Mouse (Mus musculus): ENCODE results near the gene Rps19. TPM values are rescaled to one million over a fixed set of nuclear protein-coding genes. Genes with fewer than 3 reads are reported as not detected.

Gene Rps19
- polyA plus RNA-seq, 1 experiment, result 618 TPM

GRCm38 (mm10) chr7:24869532-24870165 is 14.5 kb upstream of the Rps19 start, which contains the start of the genes Lypd4 and Dmrtc2:
Gene Lypd4 (minus strand): TSS chr7:24869941.
Gene Dmrtc2 (plus strand): TSS chr7:24870057.
- no peaks in the 10 kb centered on the region; the same call in 1 of the 2 replicates for H3K27me3 ChIP-seq (replicated peaks; ENCODE audit: control insufficient read depth, insufficient read depth, low read length)
- H3K27ac ChIP-seq (ENCODE audit: insufficient read depth, low read depth, low read length), result no peak within 1 kb of the TSS
- H3K4me1 ChIP-seq (ENCODE audit: control insufficient read depth, insufficient read depth, low read length), result no peaks in the 10 kb centered on the region
- no peaks in the 10 kb centered on the region for H3K36me3 ChIP-seq (ENCODE audit: control insufficient read depth, insufficient read depth, low read length)
- no peak within 1 kb of the TSS for H3K4me3 ChIP-seq (ENCODE audit: insufficient read depth, low read depth, low read length)
- DNase-seq, result no peak
- WGBS, result 53% methylated on average over 41 of the region's 41 CpGs
- no peak for TF ChIP-seq POLR2A (IDR thresholded peaks at IDR 0.05; ENCODE audit: low read depth, low read length)
- TF ChIP-seq CTCF (conservative IDR thresholded peaks at IDR 0.05; ENCODE audit: insufficient read depth, insufficient read length, low read depth, low read length), result no peak

DNA sequence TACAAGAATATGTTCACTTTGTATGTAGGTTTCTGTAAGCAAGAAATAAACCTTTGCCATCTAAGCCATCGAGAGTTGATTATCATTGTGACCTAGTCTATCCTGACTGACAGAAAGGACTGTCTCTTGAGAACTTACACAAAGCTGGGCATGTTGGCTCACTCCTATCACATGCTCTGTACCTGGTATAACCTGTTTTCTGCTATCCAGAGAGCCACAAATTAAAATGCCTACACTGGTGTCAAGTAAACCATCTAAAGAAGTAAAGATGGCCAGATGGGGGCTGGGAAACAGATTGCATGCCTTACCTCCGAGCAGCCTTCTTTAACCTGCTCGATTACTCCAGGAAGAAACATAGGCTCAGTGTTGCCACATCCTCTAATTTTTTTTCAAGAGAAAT is 6.6 kb upstream of the Rps19 start:
- Histone ChIP-seq H3K36me3 (ENCODE audit: control insufficient read depth, insufficient read depth, low read length) (no peaks in the 10 kb centered on the region), H3K4me3 (ENCODE audit: insufficient read depth, low read depth, low read length) (no peak overlapping the region), H3K27ac (ENCODE audit: insufficient read depth, low read depth, low read length) (no peak overlapping the region), H3K4me1 (ENCODE audit: control insufficient read depth, insufficient read depth, low read length) (no peaks in the 10 kb centered on the region), H3K27me3 (replicated peaks; ENCODE audit: control insufficient read depth, insufficient read depth, low read length) (no peaks in the 10 kb centered on the region)
- 56% methylated on average over 3 of the region's 3 CpGs for WGBS
- DNase-seq, result no peak
- no peak for TF ChIP-seq CTCF (conservative IDR thresholded peaks at IDR 0.05; ENCODE audit: insufficient read depth, insufficient read length, low read depth, low read length)
- TF ChIP-seq POLR2A (IDR thresholded peaks at IDR 0.05; ENCODE audit: low read depth, low read length), result no peak

- Histone ChIP-seq H3K4me1 (ENCODE audit: control insufficient read depth, insufficient read depth, low read length) (no peaks in the 10 kb centered on the region), H3K27ac (ENCODE audit: insufficient read depth, low read depth, low read length) (no peak overlapping the region)
Measured at GRCm38 (mm10) chr7:24879620-24880019, 4.6 kb upstream of the Rps19 start.

GRCm38 (mm10) chr7:24882416-24883199 is 1.6 kb upstream of the Rps19 start:
- Histone ChIP-seq H3K4me1 (ENCODE audit: control insufficient read depth, insufficient read depth, low read length) (peaks cover 14% of the 10 kb centered on the region; the same call in 1 of the 2 replicates), H3K27me3 (replicated peaks; ENCODE audit: control insufficient read depth, insufficient read depth, low read length) (no peaks in the 10 kb centered on the region), H3K4me3 (ENCODE audit: insufficient read depth, low read depth, low read length) (no peak overlapping the region), H3K27ac (ENCODE audit: insufficient read depth, low read depth, low read length) (no peak overlapping the region), H3K36me3 (ENCODE audit: control insufficient read depth, insufficient read depth, low read length) (no peaks in the 10 kb centered on the region; the same call in 1 of the 2 replicates)
- no peak for TF ChIP-seq POLR2A (IDR thresholded peaks at IDR 0.05; ENCODE audit: low read depth, low read length)
- TF ChIP-seq CTCF (conservative IDR thresholded peaks at IDR 0.05; ENCODE audit: insufficient read depth, insufficient read length, low read depth, low read length), result no peak
- no peak for DNase-seq
- WGBS, result 93% methylated on average over 9 of the region's 9 CpGs

More at GRCm38 (mm10) chr7:24879620-24880019, 4.6 kb upstream of the Rps19 start:
- H3K27me3 ChIP-seq (replicated peaks; ENCODE audit: control insufficient read depth, insufficient read depth, low read length), result no peaks in the 10 kb centered on the region
- WGBS, result 48% methylated on average over 2 of the region's 2 CpGs
- TF ChIP-seq POLR2A (IDR thresholded peaks at IDR 0.05; ENCODE audit: low read depth, low read length) (no peak), CTCF (conservative IDR thresholded peaks at IDR 0.05; ENCODE audit: insufficient read depth, insufficient read length, low read depth, low read length) (no peak)
- no peaks in the 10 kb centered on the region for H3K36me3 ChIP-seq (ENCODE audit: control insufficient read depth, insufficient read depth, low read length)
- no peak for DNase-seq
- H3K4me3 ChIP-seq (ENCODE audit: insufficient read depth, low read depth, low read length), result no peak overlapping the region

- H3K4me1 ChIP-seq (ENCODE audit: control insufficient read depth, insufficient read depth, low read length), result peaks cover 18% of the 10 kb centered on the region
Measured at GRCm38 (mm10) chr7:24884693-24885291, 621 bp downstream of the Rps19 start.

GRCm38 (mm10) chr7:24885468-24886307 is 1.5 kb downstream of the Rps19 start:
- TF ChIP-seq CTCF (conservative IDR thresholded peaks at IDR 0.05; ENCODE audit: insufficient read depth, insufficient read length, low read depth, low read length) (no peak), POLR2A (IDR thresholded peaks at IDR 0.05; ENCODE audit: low read depth, low read length) (no peak)
- Histone ChIP-seq H3K27ac (ENCODE audit: insufficient read depth, low read depth, low read length) (peak overlapping the region; percentile 16), H3K4me1 (ENCODE audit: control insufficient read depth, insufficient read depth, low read length) (peaks cover 24% of the 10 kb centered on the region), H3K27me3 (replicated peaks; ENCODE audit: control insufficient read depth, insufficient read depth, low read length) (no peaks in the 10 kb centered on the region), H3K4me3 (ENCODE audit: insufficient read depth, low read depth, low read length) (peak overlapping the region; percentile 91), H3K36me3 (ENCODE audit: control insufficient read depth, insufficient read depth, low read length) (no peaks in the 10 kb centered on the region; the same call in 1 of the 2 replicates)
- peak; percentile 18 for DNase-seq
- 9% methylated on average over 12 of the region's 12 CpGs for WGBS

More at GRCm38 (mm10) chr7:24884693-24885291, 621 bp downstream of the Rps19 start:
- TF ChIP-seq CTCF (conservative IDR thresholded peaks at IDR 0.05; ENCODE audit: insufficient read depth, insufficient read length, low read depth, low read length) (no peak), POLR2A (IDR thresholded peaks at IDR 0.05; ENCODE audit: low read depth, low read length) (no peak)
- Histone ChIP-seq H3K27me3 (replicated peaks; ENCODE audit: control insufficient read depth, insufficient read depth, low read length) (no peaks in the 10 kb centered on the region), H3K4me3 (ENCODE audit: insufficient read depth, low read depth, low read length) (peak overlapping the region; percentile 91), H3K27ac (ENCODE audit: insufficient read depth, low read depth, low read length) (peak overlapping the region; percentile 74), H3K36me3 (ENCODE audit: control insufficient read depth, insufficient read depth, low read length) (no peaks in the 10 kb centered on the region; the same call in 1 of the 2 replicates)
- under 1% methylated on average over 47 of the region's 47 CpGs for WGBS
- peak; percentile 39 for DNase-seq

Measured in kidney, adult 2 months (tissue).